Mouse (Mus musculus) kidney, adult 2 months (tissue): Measurements from ENCODE around the gene Elavl1. TPM values are rescaled to one million over a fixed set of nuclear protein-coding genes. Genes with fewer than 3 reads are reported as not detected.
"Not testable (repeated sequence)": the region's sequence is repeated elsewhere in the genome, so short reads cannot be mapped to it uniquely, and the experiment has no call there.

ENCODE experiments used
- DNase-seq: peaks from one replicate; pipeline ENCODE4 v3.0.0; 2021
- H3K27ac ChIP-seq: fragments of 200-500 bp; 2 replicates; pipeline ENCODE4 v1.5.1; 2012; ENCODE audit warnings: low read depth, low read length, control low read depth, inconsistent platforms; ENCODE audit not compliant: insufficient read depth
- H3K27me3 ChIP-seq: fragments of 200-500 bp; replicated peaks from 2 replicates; pipeline ENCODE4 v1.6.1; 2012; ENCODE audit warnings: mild to moderate bottlenecking, moderate library complexity, low read length, inconsistent platforms; ENCODE audit not compliant: control insufficient read depth, insufficient read depth
- H3K36me3 ChIP-seq: fragments of 200-500 bp; 2 replicates; pipeline ENCODE4 v1.6.1; 2012; ENCODE audit warnings: mild to moderate bottlenecking, moderate library complexity, low read length, inconsistent platforms; ENCODE audit not compliant: control insufficient read depth, insufficient read depth
- H3K4me1 ChIP-seq: fragments of 200-500 bp; 2 replicates; pipeline ENCODE4 v1.6.1; 2011; ENCODE audit warnings: low read length; ENCODE audit not compliant: control insufficient read depth, insufficient read depth
- H3K4me3 ChIP-seq: fragments of 200-500 bp; 2 replicates; pipeline ENCODE4 v1.5.1; 2011; ENCODE audit warnings: mild to moderate bottlenecking, low read depth, low read length, control low read depth; ENCODE audit not compliant: insufficient read depth
- CTCF ChIP-seq: fragments of 200-500 bp; conservative IDR thresholded peaks from 2 replicates; pipeline ENCODE4 v1.5.1; 2011; ENCODE audit warnings: low read depth, mild to moderate bottlenecking, control low read depth, low read length, moderate library complexity, mixed read lengths; ENCODE audit not compliant: insufficient read depth, insufficient read length
- POLR2A ChIP-seq: fragments of 200-500 bp; IDR thresholded peaks from one replicate; pipeline ENCODE4 v1.6.1; 2011; ENCODE audit warnings: low read depth, low read length, control low read depth
- WGBS: fragments of 180-500 bp; shearing (Covaris S2); methylation state at CpG from one replicate; pipeline ENCODE4 v1.1.7; 2018; 5-methylcytosine and 5-hydroxymethylcytosine counted together
- polyA plus RNA-seq: library from polyadenylated mRNA; depleted of rRNA; stranded (reverse); fragments of >200 nt; gene quantifications from 2 replicates; pipeline ENCODE4 v1.2.3, GENCODE M21; 2012

The Elavl1 gene
- polyA plus RNA-seq, 1 experiment, result 35.9 TPM

DNA sequence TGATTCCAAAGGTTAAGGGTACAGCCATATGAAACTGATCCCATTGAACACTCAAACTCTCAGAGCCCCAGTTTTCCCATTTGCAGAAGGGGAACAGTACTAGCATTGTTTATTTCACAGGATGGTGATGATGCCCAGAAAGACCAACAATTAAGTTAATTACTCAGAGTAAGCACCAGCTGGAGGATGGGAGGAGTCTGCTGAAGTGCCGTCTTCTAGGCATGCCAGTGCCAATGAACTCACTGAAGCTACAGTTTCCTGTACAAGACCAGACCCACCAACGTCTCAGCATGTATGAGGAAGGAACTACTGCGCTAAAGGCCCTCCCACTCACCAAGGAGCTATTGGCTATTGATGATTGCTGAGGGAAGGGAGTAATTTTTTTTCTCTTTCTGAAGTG is 34.1 kb upstream of the Elavl1 start:
- Histone ChIP-seq H3K27me3 (no peaks in the 10 kb centered on the region), H3K4me3 (no peak overlapping the region), H3K36me3 (no peaks in the 10 kb centered on the region), H3K27ac (no peak overlapping the region), H3K4me1 (no peaks in the 10 kb centered on the region)
- no peak for DNase-seq
- no peak for TF ChIP-seq POLR2A
- TF ChIP-seq CTCF, result no peak
- WGBS, result 67% methylated on average over 3 of the region's 3 CpGs

DNA sequence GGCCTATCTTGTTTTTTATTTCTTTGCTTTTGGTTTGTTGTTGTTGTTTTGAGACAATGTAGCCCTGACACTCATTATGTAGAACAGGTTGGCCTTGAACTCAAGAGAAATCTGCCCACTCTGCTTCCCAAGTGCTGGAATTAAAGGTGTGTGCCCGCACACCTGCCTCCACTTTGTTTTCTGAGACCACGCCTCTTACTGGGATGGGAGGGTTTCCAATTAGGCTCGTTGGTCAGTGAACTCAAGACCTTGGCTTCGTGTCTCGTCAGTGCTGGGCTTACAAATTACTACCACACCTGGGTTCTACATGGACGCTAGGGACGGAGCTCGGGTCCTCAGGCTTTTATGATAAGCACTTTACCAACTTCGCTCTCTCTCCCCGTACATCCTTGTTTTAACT is 30.2 kb upstream of the Elavl1 start:
- Histone ChIP-seq H3K27me3 (no peaks in the 10 kb centered on the region), H3K36me3 (no peaks in the 10 kb centered on the region)
- WGBS, result 88% methylated on average over 10 of the region's 10 CpGs

DNA sequence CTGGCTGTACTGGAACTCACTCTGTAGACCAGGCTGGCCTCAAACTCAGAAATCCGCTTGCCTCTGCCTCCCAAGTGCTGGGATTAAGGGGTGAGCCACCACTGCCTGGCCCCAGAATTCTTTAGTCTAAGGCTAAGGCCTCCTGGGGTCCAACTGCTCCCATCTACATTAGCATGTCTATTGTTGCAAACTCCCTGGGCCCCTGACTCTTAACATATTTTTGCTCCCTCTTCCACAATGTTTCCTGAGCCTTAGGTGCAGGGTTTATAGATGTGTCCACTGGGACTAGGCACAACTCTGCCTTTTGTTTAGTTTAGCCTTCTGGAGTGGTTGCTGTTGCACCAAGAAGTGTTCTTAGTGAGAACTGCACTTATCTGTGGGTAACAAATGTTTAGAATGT is 29.3 kb upstream of the Elavl1 start:
- Histone ChIP-seq H3K4me3 (no peak overlapping the region), H3K4me1 (no peaks in the 10 kb centered on the region), H3K27ac (no peak overlapping the region), H3K27me3 (no peaks in the 10 kb centered on the region), H3K36me3 (no peaks in the 10 kb centered on the region)
- WGBS, result 96% methylated on average over 1 of the region's 1 CpGs
- TF ChIP-seq CTCF (no peak), POLR2A (no peak)
- DNase-seq, result no peak

More for the DNA sequence above, 30.2 kb upstream of the Elavl1 start:
- Histone ChIP-seq H3K4me3 (no peak overlapping the region), H3K4me1 (no peaks in the 10 kb centered on the region), H3K27ac (no peak overlapping the region)
- TF ChIP-seq POLR2A, result no peak
- TF ChIP-seq CTCF, result no peak
- no peak for DNase-seq

DNA sequence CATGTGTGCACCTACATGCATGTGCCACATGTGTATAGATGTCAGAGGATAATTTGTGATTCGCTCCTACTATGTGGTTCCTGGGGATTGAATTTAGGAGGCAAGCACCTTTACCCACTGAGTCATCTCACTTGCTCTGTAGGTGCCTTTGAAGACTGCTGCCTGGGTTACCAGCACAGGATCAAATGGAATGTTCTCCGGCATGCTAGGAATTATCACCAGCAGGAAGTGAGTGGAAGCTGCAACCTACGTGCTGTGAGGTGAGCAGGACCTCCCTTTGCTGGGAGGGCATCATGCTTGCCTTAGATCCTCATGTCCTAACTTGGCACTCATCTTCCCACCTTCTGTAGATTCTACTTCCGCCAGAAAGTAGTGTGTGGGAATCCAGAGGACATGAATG is 28.5 kb upstream of the Elavl1 start:
- no peak overlapping the region for H3K27ac ChIP-seq
- DNase-seq, result no peak
- 89% methylated on average over 4 of the region's 4 CpGs for WGBS
- no peak overlapping the region for H3K4me3 ChIP-seq
- TF ChIP-seq CTCF (no peak), POLR2A (no peak)
- H3K27me3 ChIP-seq, result no peaks in the 10 kb centered on the region
- no peaks in the 10 kb centered on the region for H3K36me3 ChIP-seq
- no peaks in the 10 kb centered on the region for H3K4me1 ChIP-seq

DNA sequence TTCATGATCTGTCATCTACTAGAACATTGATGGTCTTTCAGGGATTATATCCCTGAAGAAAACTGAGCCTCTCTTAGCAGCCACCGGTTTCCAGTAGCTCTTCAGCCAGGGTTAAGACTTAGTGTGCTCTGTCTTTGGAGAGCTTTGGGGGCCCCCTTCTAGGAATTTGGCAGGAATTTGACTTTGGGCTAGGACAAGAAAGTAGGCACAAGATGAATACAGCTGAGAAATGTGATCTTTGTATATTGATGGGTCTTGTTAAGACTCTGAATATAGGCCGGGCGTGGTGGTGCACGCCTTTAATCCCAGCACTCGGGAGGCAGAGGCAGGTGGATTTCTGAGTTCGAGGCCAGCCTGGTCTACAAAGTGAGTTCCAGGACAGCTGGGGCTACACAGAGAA is 27.3 kb upstream of the Elavl1 start:
- H3K4me3 ChIP-seq, DNase-seq, H3K27ac ChIP-seq, H3K36me3 ChIP-seq, H3K4me1 ChIP-seq, H3K27me3 ChIP-seq: not testable (repeated sequence)
- WGBS, result 94% methylated on average over 6 of the region's 6 CpGs

DNA sequence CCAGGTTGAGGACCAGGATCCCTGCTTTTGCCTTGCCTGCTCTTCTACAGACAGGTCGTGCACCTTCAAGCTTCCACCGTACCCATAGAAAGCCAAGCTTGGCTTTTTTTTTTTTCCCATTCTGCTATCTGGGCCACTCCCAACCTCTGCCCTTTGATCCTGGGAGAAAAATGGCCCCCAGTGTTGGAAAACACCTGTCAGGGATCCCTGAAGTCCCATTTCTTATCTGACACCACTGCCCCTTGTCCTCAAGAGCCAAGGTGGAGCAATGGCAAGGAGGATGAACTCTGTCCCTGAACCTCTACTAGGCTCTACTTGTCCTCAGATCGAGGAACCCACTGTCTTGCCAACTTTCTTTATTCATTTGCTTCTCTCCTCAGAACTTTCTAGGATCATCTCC is 25.4 kb upstream of the Elavl1 start:
- no peaks in the 10 kb centered on the region for H3K27me3 ChIP-seq
- DNase-seq, result no peak
- H3K27ac ChIP-seq, result no peak overlapping the region
- no peak overlapping the region for H3K4me3 ChIP-seq
- WGBS, result 82% methylated on average over 3 of the region's 3 CpGs
- TF ChIP-seq CTCF (no peak), POLR2A (no peak)
- no peaks in the 10 kb centered on the region for H3K4me1 ChIP-seq
- H3K36me3 ChIP-seq, result no peaks in the 10 kb centered on the region

DNA sequence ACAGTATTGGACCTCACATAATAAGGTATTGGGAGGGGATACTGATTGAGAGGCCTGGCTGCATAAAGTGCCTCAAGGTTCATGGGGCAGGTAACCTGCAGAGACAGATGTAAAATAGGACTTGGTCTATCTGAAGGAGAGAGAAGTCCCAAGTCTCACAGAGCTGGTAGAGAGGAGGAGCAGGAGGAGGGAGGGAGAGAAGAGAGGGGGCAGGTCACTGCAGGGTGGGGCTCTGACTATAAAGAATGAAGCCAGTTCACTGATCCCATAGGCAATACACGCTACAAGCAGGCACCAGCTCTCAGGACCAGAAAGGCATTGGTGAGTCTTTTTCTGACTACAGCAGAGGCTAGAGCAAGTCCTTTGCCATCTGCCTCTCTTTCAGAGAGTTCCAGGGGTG is 24.1 kb upstream of the Elavl1 start:
- TF ChIP-seq CTCF (no peak), POLR2A (no peak)
- H3K27ac ChIP-seq, result no peak overlapping the region
- DNase-seq, result no peak
- no peak overlapping the region for H3K4me3 ChIP-seq
- 65% methylated on average over 1 of the region's 1 CpGs for WGBS
- H3K36me3 ChIP-seq, result no peaks in the 10 kb centered on the region
- no peaks in the 10 kb centered on the region for H3K4me1 ChIP-seq
- H3K27me3 ChIP-seq, result no peaks in the 10 kb centered on the region

DNA sequence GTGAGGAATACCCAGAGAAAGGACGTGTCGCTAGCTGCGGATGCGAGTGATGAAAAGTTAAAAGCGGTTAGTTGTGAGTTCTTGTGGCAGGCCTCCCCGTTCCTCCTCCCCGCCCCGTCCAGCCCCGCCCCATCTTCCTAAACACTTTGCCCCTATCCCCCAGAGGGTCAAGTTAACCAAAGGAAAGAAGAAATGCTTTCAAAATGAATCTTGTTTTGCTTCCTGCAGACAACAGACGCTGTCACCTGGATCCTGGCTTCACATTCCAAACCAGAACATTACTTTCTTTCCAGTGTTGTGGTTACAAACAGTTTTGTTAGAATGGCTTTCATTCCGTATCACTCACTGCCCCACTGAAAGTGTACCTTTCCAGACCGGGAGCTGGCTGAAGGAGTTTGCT is 23.1 kb upstream of the Elavl1 start:
- Histone ChIP-seq H3K36me3 (no peaks in the 10 kb centered on the region), H3K27me3 (no peaks in the 10 kb centered on the region), H3K4me3 (no peak overlapping the region), H3K27ac (no peak overlapping the region), H3K4me1 (no peaks in the 10 kb centered on the region)
- no peak for DNase-seq
- TF ChIP-seq CTCF (no peak), POLR2A (no peak)
- WGBS, result 31% methylated on average over 12 of the region's 12 CpGs
